Mouse (Mus musculus): ENCODE measurements around the gene 1810013L24Rik.

Gene 1810013L24Rik

GRCm38 (mm10) chr16:8829564-8830359 is at the start of gene 1810013L24Rik:
1810013L24Rik (plus strand) TSS chr16:8830100.
- DNase-seq (ENCODE audit: inconsistent ontology term): peak; percentile 100

DNA sequence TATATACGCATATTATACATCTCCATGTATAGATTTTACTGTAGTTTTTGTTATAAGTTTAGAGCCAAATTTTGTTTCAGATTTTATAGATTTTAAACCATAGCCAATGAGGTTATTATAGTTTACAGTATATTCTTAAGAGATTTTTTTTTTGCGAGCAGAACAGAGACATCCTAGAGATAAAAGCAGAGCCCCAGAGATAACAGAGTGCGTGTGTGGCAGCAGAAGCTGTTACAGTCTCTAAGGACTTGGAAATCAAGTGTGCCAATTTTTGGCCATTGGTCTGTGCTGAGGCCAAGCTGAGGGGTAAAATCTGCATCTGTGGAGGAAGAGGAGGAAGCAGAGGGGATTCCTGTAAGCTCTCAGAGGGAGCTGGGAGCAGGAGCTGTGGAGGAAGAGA is 49.7 kb upstream of the 1810013L24Rik start:
- DNase-seq (ENCODE audit: inconsistent ontology term): no peak

DNA sequence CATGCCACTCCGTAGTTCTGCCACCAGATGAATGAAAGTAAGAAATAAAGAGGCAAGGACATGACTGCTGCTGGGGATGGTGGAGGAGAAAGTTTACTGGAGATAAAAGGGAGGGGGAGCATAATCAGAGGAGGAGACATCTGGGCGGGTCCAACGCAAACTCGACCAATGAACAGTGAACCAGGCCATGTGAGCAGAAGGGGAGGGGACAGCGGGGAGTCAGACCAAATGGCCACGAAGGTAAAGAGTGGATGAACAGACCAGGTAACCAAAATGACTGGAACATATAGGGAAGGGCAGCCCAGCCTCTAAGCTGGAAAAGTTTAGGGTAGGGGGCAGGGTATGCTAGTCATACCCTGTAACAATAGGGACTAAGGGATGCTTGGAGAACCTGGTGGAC is 48.7 kb upstream of the 1810013L24Rik start:
- DNase-seq (ENCODE audit: inconsistent ontology term): no peak

DNA sequence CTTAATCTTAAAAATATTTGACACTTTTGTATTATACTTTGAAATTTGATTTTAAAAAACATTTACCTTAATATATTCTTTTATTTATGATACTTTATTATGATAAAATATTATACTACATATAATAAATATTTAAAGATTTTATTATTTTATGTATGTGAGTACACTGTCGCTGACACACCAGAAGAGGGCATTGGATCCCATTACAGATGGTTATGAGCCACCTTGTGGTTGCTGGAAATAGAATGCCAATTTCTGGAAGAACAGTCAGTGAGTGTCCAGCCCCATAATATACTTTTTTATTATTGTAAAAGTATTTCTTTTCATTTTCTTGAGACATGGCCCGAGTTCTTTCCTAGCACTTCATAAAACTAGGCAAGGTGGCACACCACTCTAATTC is 48.2 kb upstream of the 1810013L24Rik start:
- no peak for DNase-seq (ENCODE audit: inconsistent ontology term)

DNA sequence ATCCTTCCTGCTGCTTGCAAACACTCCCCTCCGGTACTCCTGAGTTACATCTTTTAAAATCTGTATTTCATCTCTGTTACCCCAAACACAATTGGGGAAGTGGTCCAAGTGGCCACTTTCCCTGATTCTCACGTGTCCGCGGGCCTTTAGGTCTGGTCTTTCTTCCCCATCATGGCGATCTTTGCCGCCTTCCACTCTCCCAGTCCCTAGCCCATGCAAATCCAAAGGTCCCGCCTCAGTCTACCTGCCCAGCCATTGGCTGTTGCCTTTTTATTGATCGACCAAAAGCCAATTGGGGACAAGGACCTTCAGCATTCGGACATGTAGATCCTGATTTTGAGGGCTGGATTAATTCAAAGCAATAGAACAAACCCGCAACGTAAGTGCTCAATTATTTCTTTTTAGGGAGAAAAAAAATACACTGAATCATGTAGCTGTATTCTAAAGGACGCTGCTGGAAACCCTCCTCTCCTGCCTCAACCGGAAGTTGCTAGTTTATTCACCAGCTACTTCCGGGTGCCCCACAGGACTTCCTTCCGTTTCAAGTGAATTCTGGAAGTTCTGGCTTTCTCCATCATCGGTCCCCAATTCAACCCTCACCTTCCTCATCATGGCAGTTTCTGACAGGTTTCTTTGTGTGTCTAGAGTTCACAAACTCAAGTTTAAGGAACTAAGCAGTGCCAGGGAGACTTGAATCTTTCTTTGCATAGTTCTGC is 46.5 kb upstream of the 1810013L24Rik start:
- DNase-seq (ENCODE audit: inconsistent ontology term): no peak

DNA sequence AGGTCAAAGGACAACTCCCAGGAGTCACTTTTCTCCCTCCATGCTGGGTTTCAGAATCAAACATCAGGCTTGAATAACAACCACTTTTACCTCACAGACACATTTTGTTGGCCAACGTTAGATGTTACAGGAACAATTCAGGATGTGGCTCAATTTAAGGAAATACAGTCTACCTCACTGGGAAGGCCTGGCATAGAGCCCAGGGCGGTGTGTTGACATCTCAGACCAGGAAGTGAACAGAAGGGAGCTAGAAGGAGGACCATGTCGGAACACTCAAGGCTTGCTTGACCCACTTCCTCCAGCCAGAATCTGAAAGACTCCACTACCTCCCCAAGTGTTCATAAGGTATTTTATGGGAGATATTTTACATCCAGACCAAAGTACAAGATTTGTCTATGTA is 45.1 kb upstream of the 1810013L24Rik start:
- no peak for DNase-seq (ENCODE audit: inconsistent ontology term)

- DNase-seq (ENCODE audit: inconsistent ontology term): peak; percentile 86
Measured at GRCm38 (mm10) chr16:8790886-8791285, 39.0 kb upstream of the 1810013L24Rik start.

- DNase-seq (ENCODE audit: inconsistent ontology term): no peak
Measured at GRCm38 (mm10) chr16:8791949-8792557, 37.8 kb upstream of the 1810013L24Rik start, which contains the start of gene Usp7. Usp7 (minus strand) TSS chr16:8792308.

DNA sequence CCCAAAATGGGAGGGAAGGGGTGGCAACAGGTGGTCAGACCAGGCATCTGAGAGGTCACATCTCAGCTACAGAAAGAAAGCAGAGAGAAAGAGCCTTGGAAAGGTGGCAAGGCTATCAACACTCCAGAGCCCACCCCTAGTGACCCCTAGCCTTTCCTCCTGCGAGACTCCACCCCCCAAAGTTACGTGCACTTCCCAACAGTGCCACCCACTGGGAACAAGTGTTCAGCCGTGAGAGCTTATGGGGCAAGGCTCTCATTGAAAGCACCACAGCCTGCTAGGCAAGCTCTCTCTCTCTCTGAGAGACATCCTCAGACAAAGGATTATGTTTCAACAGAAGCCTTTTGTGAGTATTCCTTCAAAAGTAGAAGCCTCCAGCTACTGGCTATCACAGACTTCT is 34.9 kb upstream of the 1810013L24Rik start:
- DNase-seq (ENCODE audit: inconsistent ontology term): no peak

DNA sequence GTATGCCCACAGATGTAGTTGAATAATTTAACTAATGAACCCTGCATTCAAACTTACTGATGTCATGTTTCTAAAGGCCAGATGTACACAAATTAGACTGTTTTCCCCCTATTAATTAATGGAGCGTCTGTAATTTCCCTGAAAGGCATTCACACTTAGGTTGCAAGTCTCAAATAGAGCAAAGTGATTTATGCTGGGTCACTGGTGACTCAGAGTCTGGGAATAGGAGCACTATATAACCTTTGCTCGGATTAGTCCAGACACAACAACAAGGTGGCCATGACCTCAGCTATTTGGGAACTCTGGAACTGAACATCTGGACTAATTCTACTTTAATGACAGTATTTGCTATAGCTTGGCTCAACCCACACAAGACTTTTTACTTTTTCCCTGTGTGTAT is 34.0 kb upstream of the 1810013L24Rik start:
- DNase-seq (ENCODE audit: inconsistent ontology term): peak; percentile 55

- no peak for DNase-seq (ENCODE audit: inconsistent ontology term)
Measured at GRCm38 (mm10) chr16:8806703-8807102, 23.2 kb upstream of the 1810013L24Rik start.

DNA sequence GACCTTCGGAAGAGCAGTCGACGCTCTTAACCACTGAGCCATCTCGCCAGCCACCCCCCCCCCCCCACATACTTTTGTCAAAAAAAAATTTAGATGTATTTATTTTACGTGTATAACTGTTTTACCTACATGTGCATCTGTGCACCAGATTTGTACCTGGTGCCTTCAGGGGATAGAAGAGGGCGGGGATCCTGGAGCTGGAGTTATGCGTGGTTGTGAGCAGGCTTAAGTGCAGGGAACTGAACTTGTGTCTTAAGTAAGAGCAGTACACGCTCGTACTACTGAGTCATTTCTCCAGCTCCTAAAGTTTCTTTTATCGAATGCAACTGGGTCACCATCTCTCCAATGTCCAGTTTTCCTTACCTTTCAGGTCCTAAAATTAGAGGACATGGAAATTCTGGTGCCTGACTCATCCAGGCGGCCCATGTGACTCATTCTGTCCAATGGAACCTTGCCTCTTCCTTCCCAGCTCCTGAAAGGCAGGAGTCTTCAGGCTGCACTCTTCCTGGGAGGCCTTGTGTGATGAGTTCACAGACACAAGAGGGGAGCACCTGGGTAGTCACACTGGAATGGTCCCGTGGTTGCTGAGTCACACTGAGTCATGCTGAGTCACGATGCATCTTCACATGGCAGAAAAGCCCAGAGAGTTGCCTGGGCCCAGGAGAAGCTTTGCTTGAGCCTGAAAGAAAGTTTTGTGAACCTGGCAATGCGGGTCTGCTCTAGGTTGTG is 19.3 kb upstream of the 1810013L24Rik start:
- peak; percentile 89 for DNase-seq (ENCODE audit: inconsistent ontology term)

DNA sequence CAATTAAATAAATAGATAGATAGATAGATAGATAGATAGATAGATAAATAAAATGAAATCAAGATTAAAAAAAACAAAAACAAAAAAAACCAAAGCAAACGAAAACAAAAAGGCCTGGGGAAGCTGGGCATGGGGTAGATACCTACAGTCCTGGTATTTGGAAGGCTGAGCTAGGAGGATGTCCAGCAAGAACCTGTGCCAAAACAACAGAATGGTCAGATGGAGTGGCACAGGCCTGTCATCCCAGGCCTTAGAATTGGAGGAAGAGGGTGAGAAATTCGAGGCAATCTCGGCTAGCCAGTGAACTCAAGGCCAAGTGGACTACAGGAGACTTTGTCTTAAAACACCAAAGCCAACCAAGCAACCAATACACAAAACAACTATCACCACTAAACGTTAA is 12.0 kb upstream of the 1810013L24Rik start:
- DNase-seq (ENCODE audit: inconsistent ontology term): no peak

- no peak for DNase-seq (ENCODE audit: inconsistent ontology term)
Measured at GRCm38 (mm10) chr16:8821429-8821828, 8.5 kb upstream of the 1810013L24Rik start.

GRCm38 (mm10) chr16:8822586-8822985 is 7.3 kb upstream of the 1810013L24Rik start:
- no peak for DNase-seq (ENCODE audit: inconsistent ontology term)

DNA sequence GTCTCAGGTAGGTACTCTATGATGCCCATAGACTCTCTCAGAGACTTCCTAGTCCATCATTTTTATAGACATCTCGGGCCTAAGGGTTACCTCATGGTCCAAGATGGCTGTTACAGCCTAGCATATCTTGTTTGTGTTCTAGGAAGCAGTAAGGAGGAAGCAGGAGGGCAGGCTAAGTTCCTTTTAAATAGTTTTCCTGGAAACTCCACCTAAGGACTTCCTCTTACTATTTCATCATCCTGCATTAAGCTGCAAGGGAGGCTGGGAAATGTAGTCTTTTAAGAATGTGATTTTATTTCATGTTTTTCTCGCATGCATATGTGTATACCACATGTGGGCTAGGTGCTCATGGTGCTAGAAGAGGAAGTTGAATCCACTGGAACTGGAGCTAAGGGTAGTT is 6.2 kb upstream of the 1810013L24Rik start:
- DNase-seq (ENCODE audit: inconsistent ontology term): no peak

DNA sequence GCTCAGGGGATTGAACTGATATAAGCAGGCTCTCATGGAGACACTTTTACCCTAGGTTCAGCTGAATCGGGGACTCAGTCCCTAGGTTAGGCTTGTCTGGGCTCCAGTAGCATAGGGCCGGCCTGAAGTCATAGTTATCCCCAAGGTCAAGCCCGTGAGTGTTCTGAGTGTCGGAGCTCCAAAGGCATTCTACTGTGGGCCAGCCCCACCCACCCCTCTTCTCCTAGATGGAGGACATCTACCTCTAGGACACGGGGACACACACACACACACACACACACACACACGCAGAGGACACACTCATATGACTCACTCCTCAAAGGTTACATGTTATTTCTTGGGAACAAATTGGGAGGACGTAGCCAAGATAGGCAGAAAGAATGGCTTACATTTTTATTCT is 2.5 kb upstream of the 1810013L24Rik start:
- DNase-seq (ENCODE audit: inconsistent ontology term): no peak

GRCm38 (mm10) chr16:8828636-8829563 is 1.0 kb upstream of the 1810013L24Rik start:
- DNase-seq (ENCODE audit: inconsistent ontology term): peak; percentile 96

DNA sequence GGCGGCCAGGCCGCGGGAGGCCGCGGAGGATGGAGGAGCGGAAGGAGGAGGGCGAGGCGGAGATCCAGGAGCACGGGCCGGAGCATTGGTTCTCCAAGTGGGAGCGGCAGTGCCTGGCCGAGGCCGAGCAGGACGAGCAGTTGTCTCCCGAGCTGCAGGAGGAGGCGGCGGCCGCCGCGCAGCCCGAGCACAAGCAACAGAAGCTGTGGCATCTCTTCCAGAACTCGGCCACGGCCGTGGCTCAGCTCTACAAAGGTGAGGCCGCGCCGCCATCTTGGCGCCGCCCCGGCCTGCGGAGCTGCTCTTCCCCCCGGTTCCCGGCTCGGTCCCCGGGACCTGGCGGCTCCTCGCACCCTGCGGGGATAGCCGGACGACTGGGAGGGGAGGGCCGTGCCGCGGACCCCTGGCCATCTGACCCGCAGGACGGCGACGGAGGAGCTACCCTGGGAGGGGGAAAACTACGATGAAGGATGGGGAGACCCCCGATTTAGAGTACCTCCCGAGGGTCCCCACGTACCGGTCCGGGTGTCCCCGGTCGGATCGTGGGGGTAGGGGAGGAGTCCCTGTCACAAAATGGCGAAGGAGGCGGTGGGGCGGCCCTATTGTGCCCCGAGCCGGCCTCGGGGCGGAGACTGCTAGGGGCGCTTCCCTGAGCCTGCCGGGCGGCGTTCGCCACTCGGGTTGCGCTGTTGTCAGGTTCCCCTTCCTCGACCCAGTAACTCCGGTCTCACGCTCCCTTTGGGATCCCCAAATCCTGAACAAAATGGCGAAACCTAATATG is 721 bp downstream of the 1810013L24Rik start:
- DNase-seq (ENCODE audit: inconsistent ontology term): peak; percentile 79

DNA sequence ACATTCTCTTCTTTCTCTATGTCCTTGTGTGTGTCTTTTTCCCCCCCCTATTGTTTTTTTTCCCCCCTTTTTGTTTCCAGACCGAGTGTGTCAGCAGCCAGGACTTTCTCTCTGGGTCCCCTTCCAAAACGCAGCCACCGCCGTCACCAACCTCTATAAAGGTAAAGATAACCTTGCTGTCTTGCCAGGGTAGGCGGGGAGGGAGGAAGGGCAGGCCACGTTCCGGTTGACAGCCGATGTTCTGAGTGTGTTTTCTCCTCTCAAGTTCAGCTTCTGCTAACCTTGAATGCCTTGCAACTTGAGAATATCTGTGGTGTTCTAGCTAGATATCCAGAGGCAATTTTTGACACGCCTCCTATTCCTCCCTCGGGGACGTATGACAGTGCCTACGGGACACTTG is 1.3 kb downstream of the 1810013L24Rik start:
- no peak for DNase-seq (ENCODE audit: inconsistent ontology term)
